ENCODE assay signal across 10 mouse cellular contexts in the genomic region with DNA sequence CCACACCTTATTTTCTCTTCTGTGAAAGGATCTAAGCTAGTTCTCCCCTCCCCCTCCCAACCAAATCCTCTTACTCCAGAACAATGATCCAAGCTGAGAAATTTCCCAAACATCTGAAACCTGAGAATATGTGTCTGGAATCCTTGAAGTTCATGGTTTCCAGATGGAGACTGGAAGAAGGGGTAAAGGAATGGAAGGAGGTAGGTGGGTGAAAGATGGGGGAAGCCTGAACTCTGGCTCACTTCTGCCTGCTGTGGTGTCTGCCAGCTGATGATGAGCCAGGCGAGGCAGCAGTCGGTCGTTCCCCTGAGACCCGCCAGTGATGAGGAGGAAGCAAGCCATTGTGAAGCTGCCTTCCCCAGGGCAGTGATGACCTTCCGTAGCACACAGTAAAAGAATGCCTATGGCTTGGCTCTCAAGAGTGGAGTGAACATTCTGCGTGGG.
DNase-seq lines count a peak whose midpoint lies in the region; ATAC-seq lines count a peak whose summit lies in the region.
"Had no signal": no experiment of that assay in that cellular context is flagged by ENCODE, and none has a peak within 500 bp of the region (broad histone marks: within the 10 kb centered on the region; RNA-seq: fewer than 3 reads in every experiment).

No protein-coding gene starts in this region.

- no peak overlapping the region for H3K27ac ChIP-seq in limb, embryonic 11.5 days (replicated peaks; ENCODE audit: low read depth, low read length)
- no peak overlapping the region for H3K27ac ChIP-seq in liver, embryonic 12.5 days
- H3K27ac ChIP-seq: neural tube, embryonic 12.5 days had no signal

- DNase-seq in kidney, adult 8-10 months = peak; percentile 20 to 28
- DNase-seq in kidney, adult 18-20 months = no peak
- peak; percentile 10 for DNase-seq in adrenal gland, postnatal 25 days
- DNase-seq in gastrocnemius, postnatal 10 days = peak; percentile 47
- peak; percentile 45 for DNase-seq in limb, embryonic 11.5 days (ENCODE audit: low spot score)
- DNase-seq in cerebellum, adult 9-11 months = no peak

- no peaks in the 10 kb centered on the region for H3K27me3 ChIP-seq in limb, embryonic 11.5 days (ENCODE audit: control insufficient read depth, insufficient read depth, low read length)
- no peaks in the 10 kb centered on the region for H3K27me3 ChIP-seq in liver, embryonic 12.5 days (replicated peaks)
- H3K27me3 ChIP-seq: neural tube, embryonic 12.5 days had no signal

- WGBS in limb, embryonic 11.5 days = 27% methylated on average over 6 of the region's 6 CpGs
- WGBS in liver, embryonic 12.5 days (ENCODE audit: insufficient replicate concordance) = 21% methylated on average over 6 of the region's 6 CpGs

- ATAC-seq in limb, embryonic 11.5 days (ENCODE audit: insufficient number of reproducible peaks, low FRiP score, low TSS enrichment, low read depth) = no peak
- ATAC-seq in activated CD4-positive, CD25-positive, alpha-beta regulatory T cell, adult 4 months = no peak
- no peak for ATAC-seq in liver, embryonic 12.5 days

- H3K4me2 ChIP-seq in limb, embryonic 11.5 days (ENCODE audit: low read depth, severe bottlenecking) = no peak overlapping the region
- no peak overlapping the region for H3K4me2 ChIP-seq in liver, embryonic 12.5 days
- H3K4me2 ChIP-seq: neural tube, embryonic 12.5 days had no signal

- H3K9me3 ChIP-seq in limb, embryonic 11.5 days (ENCODE audit: control insufficient read depth, low read length) = no peaks in the 10 kb centered on the region
- no peaks in the 10 kb centered on the region for H3K9me3 ChIP-seq in liver, embryonic 12.5 days (replicated peaks)
- H3K9me3 ChIP-seq: G1E; neural tube, embryonic 12.5 days had no signal

- H3K36me3 ChIP-seq in limb, embryonic 11.5 days (ENCODE audit: control insufficient read depth, insufficient read depth, low read length) = no peaks in the 10 kb centered on the region
- H3K36me3 ChIP-seq in liver, embryonic 12.5 days = no peaks in the 10 kb centered on the region
- H3K36me3 ChIP-seq: neural tube, embryonic 12.5 days had no signal

- no peak overlapping the region for H3K9ac ChIP-seq in limb, embryonic 11.5 days (ENCODE audit: low read length)
- no peak overlapping the region for H3K9ac ChIP-seq in liver, embryonic 12.5 days
- H3K9ac ChIP-seq: neural tube, embryonic 12.5 days had no signal

- H3K4me1 ChIP-seq in limb, embryonic 11.5 days (ENCODE audit: control insufficient read depth, insufficient read depth, low read length) = peaks cover 9% of the 10 kb centered on the region
- H3K4me1 ChIP-seq in liver, embryonic 12.5 days = no peaks in the 10 kb centered on the region

- no peak overlapping the region for H3K4me3 ChIP-seq in limb, embryonic 11.5 days (ENCODE audit: low read depth, low read length)
- H3K4me3 ChIP-seq in liver, embryonic 12.5 days = no peak overlapping the region
- H3K4me3 ChIP-seq: neural tube, embryonic 12.5 days had no signal

Comparison
In these comparisons a context has a peak if more than half of its experiments do, and no peak if none do; other contexts are left out.
1. DNase-seq: peak in kidney, adult 8-10 months (2 of 2), adrenal gland, postnatal 25 days (single experiment), gastrocnemius, postnatal 10 days (single experiment) and limb, embryonic 11.5 days (single experiment); none in kidney, adult 18-20 months (single experiment) and cerebellum, adult 9-11 months (single experiment).